Mouse (Mus musculus) lung, postnatal 0 days (tissue): ENCODE measurements at regions not wholly inside any gene's neighbourhood (a gene's known extent, or its start where the extent isn't known, plus 50 kb on each side); places are given as distances from the start of the nearest gene placed in this dataset.

Experiments used
- ATAC-seq: fragments of 200-750 bp; cut with Nextera tagmentation; 2 replicates; pipeline ENCODE4 v1.8.0; 2017; ENCODE audit warnings: moderate library complexity
- DNase-seq: peaks from one replicate; pipeline ENCODE4 v3.0.0-alpha.2; 2016; ENCODE audit warnings: low spot score
- H3K27ac ChIP-seq: fragments of 300-500 bp; sonication (generic); 2 replicates; pipeline ENCODE4 v1.5.1; 2014; ENCODE audit warnings: antibody characterized with exemption, mild to moderate bottlenecking, low read length, mixed read lengths
- H3K27me3 ChIP-seq: fragments of 300-500 bp; sonication (generic); replicated peaks from 2 replicates; pipeline ENCODE4 v1.6.1; 2014; ENCODE audit warnings: low read length, mixed read lengths; ENCODE audit not compliant: insufficient read depth
- H3K36me3 ChIP-seq: fragments of 300-500 bp; sonication (generic); 2 replicates; pipeline ENCODE4 v1.6.1; 2014; ENCODE audit warnings: low read length, mixed read lengths; ENCODE audit not compliant: insufficient read depth
- H3K4me1 ChIP-seq: fragments of 300-500 bp; sonication (generic); 2 replicates; pipeline ENCODE4 v1.6.1; 2014; ENCODE audit warnings: antibody characterized with exemption, low read depth, low read length, mixed read lengths; ENCODE audit not compliant: insufficient read depth
- H3K4me2 ChIP-seq: fragments of 300-500 bp; sonication (generic); replicated peaks from 2 replicates; pipeline ENCODE4 v1.6.1; 2014; ENCODE audit warnings: low read depth, mild to moderate bottlenecking, low read length, moderate library complexity, mixed read lengths
- H3K4me3 ChIP-seq: fragments of 300-500 bp; sonication (generic); 2 replicates; pipeline ENCODE4 v1.5.1; 2014; ENCODE audit warnings: low read depth, low read length
- H3K9ac ChIP-seq: fragments of 300-500 bp; sonication (generic); replicated peaks from 2 replicates; pipeline ENCODE4 v1.6.1; 2014; ENCODE audit warnings: low read depth, mild to moderate bottlenecking
- H3K9me3 ChIP-seq: fragments of 300-500 bp; sonication (generic); 2 replicates; pipeline ENCODE4 v1.6.1; 2016; ENCODE audit warnings: low read length, mixed read lengths
- CTCF ChIP-seq: IDR thresholded peaks from 2 replicates; pipeline ENCODE4 v1.5.1; 2016; ENCODE audit warnings: antibody characterized with exemption, mild to moderate bottlenecking
- EP300 ChIP-seq: IDR thresholded peaks from 2 replicates; pipeline ENCODE4 v1.6.1; 2016; ENCODE audit warnings: antibody characterized with exemption, mild to moderate bottlenecking, control low read depth
- WGBS: fragments of 180-500 bp; shearing (Covaris S2); extraction: QIAGEN DNeasy Blood & Tissue Kit; methylation state at CpG from one replicate; pipeline ENCODE4 v1.1.7; 2014; 5-methylcytosine and 5-hydroxymethylcytosine counted together

DNA sequence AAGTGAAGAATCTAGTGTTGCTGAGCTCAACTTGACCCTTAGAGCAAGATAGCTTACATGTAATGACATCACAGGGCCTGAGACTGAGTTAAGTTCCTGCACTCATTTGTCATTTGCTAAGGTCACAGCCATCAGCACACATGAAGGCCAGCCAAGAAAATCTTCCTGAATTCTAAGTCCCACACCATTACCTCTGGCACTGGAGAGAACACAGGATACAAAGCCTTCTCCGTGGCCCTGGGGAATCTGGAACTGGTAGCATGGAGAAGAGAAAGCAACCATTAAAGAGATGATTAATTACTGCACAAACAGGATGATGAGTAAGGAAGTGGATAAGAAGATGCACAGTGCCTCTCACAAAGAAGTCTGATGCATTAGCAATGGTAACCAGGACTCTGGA is 232.0 kb downstream of the Wdr72 start:
- Histone ChIP-seq H3K4me3 (no peak overlapping the region), H3K27me3 (no peaks in the 10 kb centered on the region), H3K4me1 (no peaks in the 10 kb centered on the region), H3K36me3 (no peaks in the 10 kb centered on the region), H3K27ac (no peak overlapping the region), H3K9ac (no peak overlapping the region), H3K9me3 (no peaks in the 10 kb centered on the region), H3K4me2 (no peak overlapping the region)
- DNase-seq = no peak
- TF ChIP-seq CTCF (no peak), EP300 (no peak)
- WGBS = 47% methylated on average over 1 of the region's 1 CpGs
- ATAC-seq = no peak

DNA sequence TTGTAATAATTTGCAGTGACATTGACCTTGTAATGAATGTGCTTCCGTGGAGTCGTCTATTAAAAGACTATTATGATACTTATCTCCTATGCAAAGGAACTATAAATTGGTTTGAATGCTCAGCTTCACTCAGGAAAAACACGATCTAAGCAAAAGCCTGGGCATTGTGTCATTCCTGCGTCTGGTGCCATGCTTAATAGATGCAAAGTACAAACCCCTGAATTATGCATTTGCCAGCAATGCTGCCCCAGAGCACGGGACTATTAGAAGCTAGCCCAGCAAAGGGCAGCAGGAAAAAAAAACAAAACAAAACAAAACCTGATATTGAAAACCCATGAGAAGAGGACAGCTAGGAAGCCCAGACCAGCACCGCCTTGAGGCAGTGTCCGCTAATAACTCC is 234.9 kb downstream of the Wdr72 start:
- WGBS = 76% methylated on average over 7 of the region's 7 CpGs
- Histone ChIP-seq H3K9me3 (no peaks in the 10 kb centered on the region), H3K4me3 (no peak overlapping the region), H3K27me3 (no peaks in the 10 kb centered on the region), H3K4me2 (no peak overlapping the region), H3K9ac (no peak overlapping the region), H3K27ac (no peak overlapping the region), H3K36me3 (no peaks in the 10 kb centered on the region), H3K4me1 (no peaks in the 10 kb centered on the region)
- no peak for ATAC-seq
- no peak for DNase-seq
- TF ChIP-seq CTCF (no peak), EP300 (no peak)

DNA sequence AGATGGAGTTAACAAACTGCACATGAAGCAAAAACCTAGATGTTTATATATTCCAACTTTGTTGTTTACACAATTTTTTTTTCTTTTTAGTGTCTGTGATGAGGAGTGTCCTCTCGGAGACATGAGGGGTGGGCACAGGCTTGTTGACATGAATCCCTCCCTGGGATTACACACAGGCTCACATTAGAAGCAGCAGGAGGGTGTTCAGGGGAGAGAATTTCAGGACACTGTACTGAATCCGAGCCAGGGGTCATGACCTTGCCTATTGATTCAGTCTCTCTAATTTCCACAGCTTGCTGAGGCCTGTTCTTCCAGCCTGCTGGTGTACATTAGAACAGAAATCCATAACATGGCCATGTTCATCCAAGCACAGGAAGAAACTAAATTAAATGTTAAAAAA is 238.6 kb downstream of the Wdr72 start:
- no peak for TF ChIP-seq EP300
- TF ChIP-seq CTCF = no peak
- no peak overlapping the region for H3K4me3 ChIP-seq
- no peak overlapping the region for H3K4me2 ChIP-seq
- no peaks in the 10 kb centered on the region for H3K36me3 ChIP-seq
- H3K27me3 ChIP-seq = no peaks in the 10 kb centered on the region
- no peaks in the 10 kb centered on the region for H3K9me3 ChIP-seq
- 16% methylated on average over 2 of the region's 2 CpGs for whole genome bisulfite sequencing
- peak; percentile 75 for DNase-seq
- no peak overlapping the region for H3K27ac ChIP-seq
- ATAC-seq = peak; percentile 91
- H3K9ac ChIP-seq = no peak overlapping the region
- H3K4me1 ChIP-seq = no peaks in the 10 kb centered on the region

DNA sequence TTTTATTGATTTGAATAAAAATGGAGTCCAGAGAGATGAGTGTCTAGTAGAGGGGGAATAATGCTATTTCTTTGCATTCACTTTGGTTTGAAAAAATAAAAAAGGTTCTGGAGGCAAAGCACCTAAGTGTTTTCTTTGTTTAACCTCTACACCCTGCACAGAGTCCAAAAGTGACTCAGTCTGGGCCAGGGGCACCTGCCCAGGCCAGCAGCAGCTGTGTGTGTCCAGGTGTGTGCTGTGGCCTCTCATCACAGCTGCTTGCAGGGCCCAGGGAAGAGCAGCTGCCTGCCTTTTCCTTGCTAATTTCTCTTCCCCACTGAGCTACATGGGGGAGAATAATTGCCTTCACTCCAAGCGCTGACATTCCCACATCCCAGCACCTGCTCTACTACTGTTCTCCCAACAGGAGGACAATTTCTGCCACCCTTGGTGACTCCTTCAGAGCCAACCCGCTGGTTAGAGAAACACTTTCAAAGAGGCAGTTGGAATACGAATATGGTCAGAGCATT is 255.8 kb downstream of the Wdr72 start:
- DNase-seq (no peak), ATAC-seq (no peak)
- Histone ChIP-seq H3K9ac (no peak overlapping the region), H3K27ac (no peak overlapping the region), H3K4me1 (no peaks in the 10 kb centered on the region), H3K27me3 (no peaks in the 10 kb centered on the region), H3K9me3 (no peaks in the 10 kb centered on the region), H3K4me2 (no peak overlapping the region), H3K4me3 (no peak overlapping the region), H3K36me3 (no peaks in the 10 kb centered on the region)
- 45% methylated on average over 3 of the region's 3 CpGs for WGBS
- TF ChIP-seq EP300 (no peak), CTCF (no peak)

DNA sequence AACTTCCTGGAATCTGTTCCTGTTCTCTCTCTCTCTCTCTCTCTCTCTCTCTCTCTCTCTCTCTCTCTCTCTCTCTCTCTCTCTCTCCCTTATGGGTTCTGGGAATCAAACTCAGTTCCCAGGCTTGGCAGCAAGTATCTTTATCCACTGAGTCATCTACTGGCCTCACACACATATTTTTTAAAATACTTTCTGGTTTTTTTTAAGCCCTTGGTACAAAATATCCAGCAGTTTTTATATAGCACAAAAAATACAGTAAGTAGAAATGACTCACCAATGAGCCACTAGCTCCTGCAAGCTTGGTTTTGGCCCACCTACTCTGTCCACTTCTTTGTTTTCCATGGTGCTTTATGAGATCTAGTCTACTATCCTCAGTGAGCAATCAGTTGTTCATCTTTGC is 266.0 kb downstream of the Wdr72 start:
- H3K9me3 ChIP-seq = no peaks in the 10 kb centered on the region
- H3K36me3 ChIP-seq = no peaks in the 10 kb centered on the region
- H3K4me1 ChIP-seq = no peaks in the 10 kb centered on the region
- TF ChIP-seq CTCF (no peak), EP300 (no peak)
- no peak overlapping the region for H3K27ac ChIP-seq
- H3K9ac ChIP-seq = no peak overlapping the region
- ATAC-seq (no peak), DNase-seq (no peak)
- H3K27me3 ChIP-seq = no peaks in the 10 kb centered on the region
- H3K4me2 ChIP-seq = no peak overlapping the region
- H3K4me3 ChIP-seq = no peak overlapping the region

DNA sequence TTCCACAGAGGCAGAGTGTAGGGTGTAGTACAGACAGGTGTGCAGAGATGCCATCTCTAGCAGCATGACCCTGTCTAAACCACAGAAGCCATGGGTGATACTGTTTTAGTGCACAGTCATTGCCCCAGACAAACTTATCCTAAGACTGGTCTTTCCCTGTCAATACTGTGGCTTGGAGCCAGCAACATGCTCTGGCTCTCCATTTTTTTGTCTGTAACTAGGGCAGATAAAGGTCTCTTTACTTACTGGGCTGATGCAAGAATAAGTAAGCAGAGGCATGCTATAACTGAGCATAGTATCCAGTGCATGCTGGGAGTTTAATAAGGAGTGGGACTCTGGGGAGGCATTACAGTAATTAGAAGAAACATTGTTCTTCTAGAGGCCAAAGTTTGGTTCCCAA is 267.0 kb downstream of the Wdr72 start:
- Histone ChIP-seq H3K9ac (no peak overlapping the region), H3K27me3 (no peaks in the 10 kb centered on the region), H3K4me2 (no peak overlapping the region), H3K9me3 (no peaks in the 10 kb centered on the region), H3K27ac (no peak overlapping the region), H3K4me1 (no peaks in the 10 kb centered on the region), H3K4me3 (no peak overlapping the region), H3K36me3 (no peaks in the 10 kb centered on the region)
- no peak for ATAC-seq
- no peak for DNase-seq
- TF ChIP-seq CTCF (no peak), EP300 (no peak)

DNA sequence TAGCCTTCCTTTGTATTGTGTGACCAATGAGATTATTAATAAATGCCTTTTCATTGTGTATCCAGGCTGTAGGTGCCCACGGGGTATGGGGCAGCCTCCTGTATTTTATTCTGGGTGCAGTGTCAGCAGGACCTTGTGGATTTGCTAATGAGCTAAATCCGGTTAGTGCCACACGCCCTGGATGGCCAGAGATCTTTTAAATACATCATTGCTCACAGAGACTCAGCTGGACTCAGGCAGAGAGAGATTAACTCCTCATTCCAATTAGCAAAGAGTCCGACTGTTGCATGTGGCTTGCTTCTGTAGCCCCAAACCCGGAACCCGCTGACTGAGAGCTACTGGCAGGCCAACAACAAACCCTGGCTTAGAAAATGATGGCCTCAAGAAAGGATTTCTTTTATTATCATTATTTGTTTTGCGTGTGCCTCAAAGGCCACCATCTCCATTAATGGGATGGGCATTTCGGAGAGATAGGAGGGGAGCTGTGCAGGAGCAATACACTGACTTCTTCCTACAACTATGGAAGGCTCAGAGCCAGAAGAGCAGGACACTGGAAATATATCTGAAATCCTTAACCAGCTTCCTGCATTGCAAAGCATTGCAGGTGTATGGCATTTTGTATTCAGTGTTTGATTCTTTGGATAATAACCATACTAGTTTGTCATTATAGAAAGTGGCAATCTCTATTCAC is 274.2 kb downstream of the Wdr72 start:
- no peaks in the 10 kb centered on the region for H3K36me3 ChIP-seq
- H3K4me3 ChIP-seq = no peak overlapping the region
- DNase-seq (no peak), ATAC-seq (no peak)
- H3K4me2 ChIP-seq = no peak overlapping the region
- H3K27me3 ChIP-seq = no peaks in the 10 kb centered on the region
- 79% methylated on average over 8 of the region's 8 CpGs for WGBS
- TF ChIP-seq CTCF = no peak
- TF ChIP-seq EP300 = no peak
- no peak overlapping the region for H3K9ac ChIP-seq
- H3K4me1 ChIP-seq = no peaks in the 10 kb centered on the region
- no peaks in the 10 kb centered on the region for H3K9me3 ChIP-seq
- no peak overlapping the region for H3K27ac ChIP-seq
